Mouse (Mus musculus): ENCODE data around the gene 1700029H14Rik. TPM values are rescaled to one million over a fixed set of nuclear protein-coding genes. Genes with fewer than 3 reads are reported as not detected.

Gene 1700029H14Rik
- not detected for polyA plus RNA-seq (2021)

GRCm38 (mm10) chr8:13562118-13562517 lies at the start of gene 1700029H14Rik:
1700029H14Rik (minus strand) TSS chr8:13562461.
- POLR2A ChIA-PET = interaction anchor here (0.6 kb wide), 1 partner anchor 210 kb away, joined by 5 read pairs; no protein-coding TSS in a partner anchor
- no peak for TF ChIP-seq CTCF (IDR thresholded peaks at IDR 0.05)
- in situ Hi-C loops (cut with MboI; ENCODE audit: low pct_unique_long_range_greater_than_20kb) = loop anchor here (5.0 kb wide), 1 partner anchor 40 kb away; no protein-coding TSS in a partner anchor
- no peaks in the 10 kb centered on the region for H3K27me3 ChIP-seq
- no peak for DNase-seq (ENCODE audit: low read depth, low spot score)
- CTCF ChIA-PET = interaction anchor here (1.5 kb wide), 1 partner anchor 10 kb away, joined by 3 read pairs; no protein-coding TSS in a partner anchor
- no peak for ATAC-seq

DNA sequence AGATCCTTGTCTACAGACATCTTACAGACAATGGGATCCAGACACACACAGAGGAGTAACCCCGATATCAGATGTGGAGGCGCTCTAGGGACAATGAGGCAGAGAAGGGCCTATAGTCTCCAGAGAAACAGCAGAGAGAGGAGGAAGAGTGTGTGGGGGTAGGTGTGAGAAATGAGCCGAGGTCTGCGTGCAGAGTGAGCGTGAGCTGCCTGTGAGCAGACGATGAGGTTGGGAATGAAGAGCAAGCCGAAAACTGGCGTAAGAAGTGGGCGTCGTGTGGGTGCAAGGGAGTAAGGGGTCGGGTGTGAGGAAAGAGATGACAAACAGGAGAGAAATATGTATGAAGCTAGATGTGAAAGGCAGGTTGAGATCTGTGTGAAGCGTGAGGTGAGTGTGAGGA lies 49.4 kb upstream of the 1700029H14Rik start:
- POLR2A ChIA-PET = no interaction called here
- in situ Hi-C loops (cut with MboI; ENCODE audit: low pct_unique_long_range_greater_than_20kb) = no loop called here
- ATAC-seq = no peak
- CTCF ChIA-PET = no interaction called here
- H3K27me3 ChIP-seq = no peaks in the 10 kb centered on the region
- DNase-seq (ENCODE audit: low read depth, low spot score) = no peak
- no peak for TF ChIP-seq CTCF (IDR thresholded peaks at IDR 0.05)

- CTCF ChIA-PET = no interaction called here
- in situ Hi-C loops (cut with MboI; ENCODE audit: low pct_unique_long_range_greater_than_20kb) = no loop called here
- ATAC-seq (no peak), DNase-seq (ENCODE audit: low read depth, low spot score) (no peak)
- no peak for TF ChIP-seq CTCF (IDR thresholded peaks at IDR 0.05)
- POLR2A ChIA-PET = no interaction called here
- H3K27me3 ChIP-seq = no peaks in the 10 kb centered on the region
Observed at GRCm38 (mm10) chr8:13609971-13610370, 47.7 kb upstream of the 1700029H14Rik start.

GRCm38 (mm10) chr8:13608946-13609345 lies 46.7 kb upstream of the 1700029H14Rik start:
- DNase-seq (ENCODE audit: low read depth, low spot score) = no peak
- ChIA-PET POLR2A (no interaction called here), CTCF (no interaction called here)
- ATAC-seq = no peak
- no peak for TF ChIP-seq CTCF (IDR thresholded peaks at IDR 0.05)
- no peaks in the 10 kb centered on the region for H3K27me3 ChIP-seq
- in situ Hi-C loops (cut with MboI; ENCODE audit: low pct_unique_long_range_greater_than_20kb) = no loop called here

DNA sequence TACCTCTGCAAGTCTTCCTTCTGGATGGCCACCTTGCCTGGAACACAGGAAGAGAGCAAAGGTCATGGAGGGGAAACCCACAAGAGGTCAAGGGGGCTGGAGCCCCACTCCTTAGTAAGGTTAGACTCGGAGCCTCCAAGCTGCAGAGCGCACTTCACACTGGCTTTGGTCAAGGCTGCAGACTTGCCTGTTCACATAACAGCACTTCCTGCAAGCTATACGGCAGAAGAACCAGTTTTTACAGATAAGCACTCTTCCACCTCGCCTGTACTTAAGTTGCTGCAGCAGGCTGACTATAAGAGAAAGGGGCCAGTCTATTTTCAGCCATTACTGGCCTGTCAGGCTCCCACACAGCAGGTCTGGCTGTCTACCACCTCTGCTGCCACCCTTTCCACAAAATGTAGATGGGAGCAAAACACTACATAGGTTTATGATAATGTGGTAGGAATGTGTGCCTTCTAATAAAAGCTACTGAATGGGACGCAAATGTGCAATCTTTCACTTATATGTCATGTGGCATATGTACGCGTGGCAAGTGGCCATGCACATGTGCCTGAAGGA lies 43.7 kb upstream of the 1700029H14Rik start:
- DNase-seq (ENCODE audit: low read depth, low spot score) (no peak), ATAC-seq (no peak)
- in situ Hi-C loops (cut with MboI; ENCODE audit: low pct_unique_long_range_greater_than_20kb) = no loop called here
- no peaks in the 10 kb centered on the region for H3K27me3 ChIP-seq
- ChIA-PET CTCF (interaction anchor here (1.1 to 1.2 kb wide), 2 partner anchors 15 to 69 kb away, joined by 3 read pairs; no protein-coding TSS in a partner anchor), POLR2A (no interaction called here)
- no peak for TF ChIP-seq CTCF (IDR thresholded peaks at IDR 0.05)

GRCm38 (mm10) chr8:13602621-13603020 lies 40.4 kb upstream of the 1700029H14Rik start:
- H3K27me3 ChIP-seq = no peaks in the 10 kb centered on the region
- CTCF ChIA-PET = no interaction called here
- POLR2A ChIA-PET = interaction anchor here (1.0 kb wide), 1 partner anchor 71 kb away, joined by 3 read pairs; no protein-coding TSS in a partner anchor
- in situ Hi-C loops (cut with MboI; ENCODE audit: low pct_unique_long_range_greater_than_20kb) = loop anchor here (5.0 kb wide), 2 partner anchors 40 to 75 kb away; partner anchors contain the start of genes 1700029H14Rik and Rasa3
- TF ChIP-seq CTCF (IDR thresholded peaks at IDR 0.05) = no peak
- DNase-seq (ENCODE audit: low read depth, low spot score) (no peak), ATAC-seq (no peak)

DNA sequence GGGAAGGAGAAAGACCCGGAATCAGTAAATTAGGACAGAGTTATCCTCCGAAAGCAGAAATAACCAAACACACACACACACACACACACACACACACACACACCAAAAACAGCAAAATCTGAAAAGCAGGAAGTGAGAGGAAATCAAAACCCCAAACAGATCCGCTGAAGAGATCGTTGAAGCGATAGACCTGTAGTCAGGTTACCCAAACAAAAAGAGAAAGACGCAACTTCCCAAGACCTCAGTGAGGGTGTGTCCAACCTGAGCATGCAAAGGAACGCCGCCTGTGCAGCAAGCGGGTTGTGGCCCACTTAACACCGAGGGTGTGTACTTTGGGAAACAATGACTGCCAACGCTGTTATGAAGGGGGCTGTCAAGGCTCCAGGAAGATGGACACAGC lies 38.9 kb upstream of the 1700029H14Rik start:
- CTCF ChIA-PET = no interaction called here
- ATAC-seq (no peak), DNase-seq (ENCODE audit: low read depth, low spot score) (no peak)
- no peaks in the 10 kb centered on the region for H3K27me3 ChIP-seq
- in situ Hi-C loops (cut with MboI; ENCODE audit: low pct_unique_long_range_greater_than_20kb) = loop anchor here (5.0 kb wide), 2 partner anchors 39 to 76 kb away; partner anchors contain the start of genes 1700029H14Rik and Rasa3
- TF ChIP-seq CTCF (IDR thresholded peaks at IDR 0.05) = no peak
- POLR2A ChIA-PET = no interaction called here

DNA sequence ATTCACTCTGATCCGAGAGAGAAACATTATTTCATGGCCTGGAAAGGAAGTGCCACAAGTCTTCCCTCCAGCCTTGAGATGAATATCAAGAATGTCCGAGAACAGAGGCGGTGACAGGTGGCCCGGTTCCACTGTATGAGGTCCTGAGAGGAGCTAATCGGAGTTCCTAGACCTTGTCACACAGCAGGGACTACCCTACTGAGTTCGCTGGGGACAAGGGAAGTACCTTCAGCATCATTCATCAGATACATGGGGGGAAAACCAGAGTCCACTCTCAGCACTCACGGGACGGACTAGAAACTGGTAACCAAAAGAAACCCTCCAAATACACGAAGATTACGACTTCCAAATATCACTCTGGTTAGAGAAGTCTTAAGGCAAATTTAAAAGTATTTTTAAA lies 38.5 kb upstream of the 1700029H14Rik start:
- H3K27me3 ChIP-seq = no peaks in the 10 kb centered on the region
- ATAC-seq (no peak), DNase-seq (ENCODE audit: low read depth, low spot score) (no peak)
- in situ Hi-C loops (cut with MboI; ENCODE audit: low pct_unique_long_range_greater_than_20kb) = loop anchor here (5.0 kb wide), 2 partner anchors 38 to 77 kb away; partner anchors contain the start of genes 1700029H14Rik and Rasa3
- ChIA-PET CTCF (no interaction called here), POLR2A (no interaction called here)
- TF ChIP-seq CTCF (IDR thresholded peaks at IDR 0.05) = no peak

DNA sequence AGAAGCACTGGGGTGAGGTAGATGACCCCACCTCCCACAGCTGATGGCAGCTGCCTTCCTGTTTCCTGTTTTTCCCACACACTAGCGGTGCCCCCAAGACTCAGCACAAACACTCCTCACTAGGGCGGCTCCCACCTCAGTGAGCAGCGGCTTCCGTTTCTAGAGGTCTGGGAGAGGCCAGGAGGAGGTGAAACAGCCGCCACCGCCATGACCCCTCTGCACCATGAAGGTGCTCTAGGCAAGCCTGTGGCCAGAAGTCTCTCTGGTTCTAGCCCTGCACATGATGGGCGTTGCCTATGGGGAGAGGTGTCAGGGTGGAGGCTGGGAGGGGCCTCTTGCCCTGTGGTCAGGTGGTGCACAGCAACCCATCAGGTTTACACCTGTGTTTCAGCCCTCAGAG lies 37.9 kb upstream of the 1700029H14Rik start:
- ChIA-PET POLR2A (no interaction called here), CTCF (no interaction called here)
- H3K27me3 ChIP-seq = no peaks in the 10 kb centered on the region
- no peak for ATAC-seq
- TF ChIP-seq CTCF (IDR thresholded peaks at IDR 0.05) = no peak
- DNase-seq (ENCODE audit: low read depth, low spot score) = no peak
- in situ Hi-C loops (cut with MboI; ENCODE audit: low pct_unique_long_range_greater_than_20kb) = loop anchor here (5.0 kb wide), 2 partner anchors 38 to 77 kb away; partner anchors contain the start of genes 1700029H14Rik and Rasa3

GRCm38 (mm10) chr8:13597777-13598176 lies 35.5 kb upstream of the 1700029H14Rik start:
- ATAC-seq = no peak
- in situ Hi-C loops (cut with MboI; ENCODE audit: low pct_unique_long_range_greater_than_20kb) = no loop called here
- DNase-seq (ENCODE audit: low read depth, low spot score) = no peak
- CTCF ChIA-PET = no interaction called here
- no peak for TF ChIP-seq CTCF (IDR thresholded peaks at IDR 0.05)
- POLR2A ChIA-PET = no interaction called here
- H3K27me3 ChIP-seq = no peaks in the 10 kb centered on the region

DNA sequence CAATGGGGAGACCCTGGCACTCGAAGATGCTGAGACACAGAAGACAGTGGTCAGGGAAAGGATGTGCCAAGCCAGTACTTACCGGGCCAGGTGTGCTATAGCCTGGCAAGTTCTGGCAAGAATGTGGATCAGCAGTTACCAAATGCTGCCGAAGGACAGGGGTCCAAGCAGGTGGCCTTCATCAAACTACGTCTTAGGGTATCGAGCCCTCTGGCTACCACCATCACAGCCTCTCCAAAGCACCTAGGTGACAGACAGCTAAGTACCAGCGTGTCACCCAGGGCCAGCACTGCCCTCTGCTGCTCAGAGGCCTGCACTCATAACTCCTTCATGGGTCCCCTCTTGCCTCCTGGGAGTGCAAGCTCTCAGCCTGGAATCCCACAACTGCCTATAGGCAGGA lies 33.6 kb upstream of the 1700029H14Rik start:
- in situ Hi-C loops (cut with MboI; ENCODE audit: low pct_unique_long_range_greater_than_20kb) = no loop called here
- ATAC-seq = no peak
- TF ChIP-seq CTCF (IDR thresholded peaks at IDR 0.05) = no peak
- ChIA-PET POLR2A (no interaction called here), CTCF (no interaction called here)
- no peaks in the 10 kb centered on the region for H3K27me3 ChIP-seq
- no peak for DNase-seq (ENCODE audit: low read depth, low spot score)
